Mouse (Mus musculus) MEL (cell line): ENCODE measurements around the gene Olfr1218. TPM values are rescaled to one million over a fixed set of nuclear protein-coding genes. Genes with fewer than 3 reads are reported as not detected.
"Not testable (repeated sequence)": the region's sequence is repeated elsewhere in the genome, so short reads cannot be mapped to it uniquely, and the experiment has no call there.

Source experiments
- DNase-seq: peaks from one replicate; pipeline ENCODE4 v3.0.0; 2011; ENCODE audit warnings: low read depth, low spot score
- H3K27ac ChIP-seq: 2 replicates; pipeline ENCODE4 v1.5.1; 2012; ENCODE audit warnings: low read depth, mild to moderate bottlenecking, control low read depth, low read length, moderate library complexity; ENCODE audit not compliant: control insufficient read depth
- H3K27me3 ChIP-seq, 2 experiments: fragments of 150-350 bp in 1 of 2; sonication (generic) in 1 of 2; 2 replicates each; pipeline ENCODE4 v1.6.1; 2012; ENCODE audit warnings: low read length in 2 of 2, mild to moderate bottlenecking in 2 of 2, improper control_type of control experiment in 1 of 2, moderate library complexity in 1 of 2; ENCODE audit not compliant: insufficient read depth in 2 of 2, control insufficient read depth in 1 of 2
- H3K36me3 ChIP-seq, 2 experiments: 2 replicates each; pipeline ENCODE4 v1.6.1; 2012 to 2014; ENCODE audit warnings: low read length in 2 of 2, improper control_type of control experiment in 1 of 2, inconsistent platforms in 1 of 2, mild to moderate bottlenecking in 1 of 2; ENCODE audit not compliant: insufficient read depth in 2 of 2, control insufficient read depth in 1 of 2
- H3K4me1 ChIP-seq, 2 experiments: fragments of 150-350 bp in 1 of 2; sonication (generic) in 1 of 2; 2 replicates each; pipeline ENCODE4 v1.6.1; 2012; ENCODE audit warnings: low read length in 2 of 2, improper control_type of control experiment in 1 of 2, mild to moderate bottlenecking in 1 of 2; ENCODE audit not compliant: insufficient read depth in 2 of 2, control insufficient read depth in 1 of 2
- H3K4me3 ChIP-seq, 2 experiments: fragments of 150-350 bp in 1 of 2; sonication (generic) in 1 of 2; 2 replicates each; pipeline ENCODE4 v1.5.1; 2012; ENCODE audit warnings: low read depth in 2 of 2, low read length in 2 of 2, mild to moderate bottlenecking in 2 of 2, moderate library complexity in 2 of 2, control low read depth in 1 of 2, improper control_type of control experiment in 1 of 2; ENCODE audit not compliant: control insufficient read depth in 1 of 2, insufficient read depth in 1 of 2
- H3K79me2 ChIP-seq: 2 replicates; pipeline ENCODE4 v1.6.1; 2012; ENCODE audit warnings: mild to moderate bottlenecking, low read length, moderate library complexity; ENCODE audit not compliant: control insufficient read depth, poor library complexity, insufficient read depth
- H3K9ac ChIP-seq: 2 replicates; pipeline ENCODE4 v1.6.1; 2012; ENCODE audit warnings: low read depth, mild to moderate bottlenecking, control low read depth, low read length, moderate library complexity; ENCODE audit not compliant: control insufficient read depth, poor library complexity, severe bottlenecking
- H3K9me3 ChIP-seq: fragments of 150-350 bp; sonication (generic); replicated peaks from 2 replicates; pipeline ENCODE4 v1.6.1; 2012; ENCODE audit warnings: mild to moderate bottlenecking, low read length, improper control_type of control experiment, moderate library complexity; ENCODE audit not compliant: insufficient read depth
- CTCF ChIP-seq, 3 experiments: IDR thresholded peaks in 2 of 3; conservative IDR thresholded peaks in 1 of 3; 2 replicates each; pipeline ENCODE4 v1.5.1; 2011 to 2012; ENCODE audit warnings: low read length in 3 of 3, low read depth in 2 of 3, mild to moderate bottlenecking in 2 of 3, improper control_type of control experiment in 1 of 3, inconsistent platforms in 1 of 3, mixed read lengths in 1 of 3, moderate library complexity in 1 of 3; ENCODE audit not compliant: control insufficient read depth in 1 of 3, insufficient read depth in 1 of 3, poor library complexity in 1 of 3, severe bottlenecking in 1 of 3
- ETS1 ChIP-seq: IDR thresholded peaks from 2 replicates; pipeline ENCODE4 v1.6.1; 2012; ENCODE audit warnings: low read depth, mild to moderate bottlenecking, inconsistent platforms, low read length, improper control_type of control experiment, moderate library complexity
- JUND ChIP-seq: IDR thresholded peaks from 2 replicates; pipeline ENCODE4 v1.6.1; 2011; ENCODE audit warnings: low read depth, mild to moderate bottlenecking, improper control_type of control experiment, low read length
- MEF2A ChIP-seq: IDR thresholded peaks from 2 replicates; pipeline ENCODE4 v1.6.1; 2014; ENCODE audit warnings: low read depth, mild to moderate bottlenecking, inconsistent platforms, low read length, improper control_type of control experiment; ENCODE audit not compliant: poor library complexity, insufficient replicate concordance, severe bottlenecking; ENCODE audit errors: extremely low read depth
- NRF1 ChIP-seq: IDR thresholded peaks from 2 replicates; pipeline ENCODE4 v1.6.1; 2014; ENCODE audit warnings: low read depth, mild to moderate bottlenecking, inconsistent platforms, low read length, improper control_type of control experiment, moderate library complexity; ENCODE audit not compliant: poor library complexity, insufficient read depth, severe bottlenecking
- POLR2AphosphoS2 ChIP-seq: IDR thresholded peaks from 2 replicates; pipeline ENCODE4 v1.6.1; 2011; ENCODE audit warnings: low read length, improper control_type of control experiment
- POLR2AphosphoS5 ChIP-seq: IDR thresholded peaks from 2 replicates; pipeline ENCODE4 v1.6.1; 2012; ENCODE audit warnings: low read depth, borderline replicate concordance, mild to moderate bottlenecking, inconsistent platforms, low read length, moderate library complexity, mixed read lengths
- TBP ChIP-seq: IDR thresholded peaks from 2 replicates; pipeline ENCODE4 v1.8.0; 2011; ENCODE audit warnings: low read depth, low read length, improper control_type of control experiment
- UBTF ChIP-seq: IDR thresholded peaks from 2 replicates; pipeline ENCODE4 v1.6.1; 2012; ENCODE audit warnings: low read depth, mild to moderate bottlenecking, inconsistent platforms, low read length, improper control_type of control experiment, moderate library complexity, borderline replicate concordance; ENCODE audit not compliant: insufficient read depth
- polyA plus RNA-seq, 2 experiments: library from polyadenylated mRNA; stranded (reverse) in 1 of 2; unstranded in 1 of 2; fragments of >175 nt in 1 of 2; fragments of >200 nt in 1 of 2; gene quantifications; 2 replicates each; pipeline versions ENCODE4 v1.2.1 to v1.2.4; 2012; ENCODE audit warnings: low replicate concordance in 2 of 2, low read depth in 1 of 2; ENCODE audit not compliant: insufficient read length in 2 of 2, insufficient read depth in 1 of 2, missing spikeins in 1 of 2
- total RNA-seq: library from RNA; depleted of rRNA; stranded (reverse); fragments of 300-350 nt; gene quantifications from 2 replicates; pipeline ENCODE4 v1.2.3, GENCODE M21; 2012

Olfr1218 gene
- total and polyA plus RNA-seq, 3 experiments = not detected

DNA sequence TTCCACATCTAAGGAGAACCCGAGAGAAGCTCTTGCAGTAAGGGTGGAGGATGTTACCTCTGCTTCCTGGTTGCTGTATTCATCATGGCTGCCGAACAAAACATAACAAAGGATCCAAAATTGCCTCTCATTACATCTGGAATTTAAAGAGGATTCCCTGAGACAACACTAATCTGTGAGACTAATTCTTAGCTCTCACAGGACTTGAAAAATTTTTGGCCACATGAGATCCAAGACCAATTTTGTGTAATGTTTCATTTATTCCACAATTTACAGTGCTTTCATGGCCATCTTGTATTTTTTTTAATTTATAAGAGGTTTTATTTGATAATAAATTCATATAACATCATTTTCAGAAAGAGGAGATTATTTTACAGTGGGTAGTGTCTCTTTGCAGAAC lies 29.0 kb downstream of the Olfr1218 start, which contains the start of gene Olfr1217:
Olfr1217 (minus strand) TSS at position 101 of the 400 bp plus-strand sequence.
- Histone ChIP-seq H3K9ac (no peak within 1 kb of the TSS), H3K27me3 (no peaks in the 10 kb centered on the region), H3K79me2 (no peaks in the 10 kb centered on the region), H3K9me3 (no peaks in the 10 kb centered on the region), H3K4me3 (no peak within 1 kb of the TSS), H3K4me1 (no peaks in the 10 kb centered on the region), H3K36me3 (no peaks in the 10 kb centered on the region), H3K27ac (no peak within 1 kb of the TSS)
- DNase-seq = no peak
- TF ChIP-seq MEF2A = no peak

DNA sequence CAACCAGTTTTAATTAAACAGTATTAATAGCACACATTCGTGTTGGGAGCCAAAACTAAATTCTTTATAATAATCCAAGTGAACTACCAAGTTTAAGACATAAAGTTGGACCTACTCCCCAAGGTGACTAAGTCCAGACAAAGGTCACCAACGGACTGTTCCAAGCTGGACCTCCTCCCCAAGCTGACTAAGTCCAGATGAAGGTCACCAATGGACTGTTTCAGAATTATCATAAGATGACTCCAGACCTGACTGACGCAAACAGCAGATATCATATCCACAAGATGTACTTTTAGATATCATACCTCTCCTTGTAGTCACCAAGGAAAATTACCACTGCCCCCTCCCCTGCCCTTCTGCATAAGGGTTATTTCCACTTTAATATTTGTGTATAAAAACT lies 39.6 kb downstream of the Olfr1218 start:
- H3K36me3 ChIP-seq, H3K27me3 ChIP-seq, H3K4me3 ChIP-seq, H3K79me2 ChIP-seq, DNase-seq, H3K9me3 ChIP-seq, H3K27ac ChIP-seq, H3K9ac ChIP-seq, H3K4me1 ChIP-seq: not testable (repeated sequence)

DNA sequence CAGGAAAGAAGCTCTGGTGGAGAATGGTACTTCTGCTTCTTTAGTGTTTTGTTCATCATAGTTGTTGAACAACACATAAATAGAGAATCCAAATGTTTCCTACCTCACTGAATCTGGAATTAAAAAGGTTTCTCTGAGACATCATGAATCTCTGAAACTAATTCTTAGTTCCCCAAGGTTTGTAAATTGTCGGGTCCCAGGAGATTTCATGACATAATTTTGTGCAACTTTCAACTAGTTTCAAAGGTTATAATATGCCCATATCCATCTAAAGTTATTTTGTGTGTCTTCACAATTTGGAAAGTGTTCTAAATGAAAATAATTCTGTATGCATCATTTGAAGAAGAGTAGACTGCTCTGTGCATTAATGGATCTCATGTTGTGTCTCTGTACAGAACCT lies 42.7 kb downstream of the Olfr1218 start, which contains the start of gene Olfr1216:
Olfr1216 (minus strand) TSS at position 101 of the 400 bp plus-strand sequence.
- Histone ChIP-seq H3K36me3 (no peaks in the 10 kb centered on the region), H3K79me2 (no peaks in the 10 kb centered on the region), H3K4me1 (no peaks in the 10 kb centered on the region), H3K27ac (no peak within 1 kb of the TSS), H3K4me3 (no peak within 1 kb of the TSS), H3K9ac (no peak within 1 kb of the TSS), H3K9me3 (no peaks in the 10 kb centered on the region), H3K27me3 (no peaks in the 10 kb centered on the region)
- TF ChIP-seq UBTF = no peak
- TF ChIP-seq JUND = no peak
- no peak for TF ChIP-seq POLR2AphosphoS5
- TF ChIP-seq ETS1 = no peak
- no peak for TF ChIP-seq TBP
- no peak for TF ChIP-seq POLR2AphosphoS2
- TF ChIP-seq NRF1 = no peak
- TF ChIP-seq CTCF (IDR thresholded peaks at IDR 0.05 in 2 of 3, conservative IDR thresholded peaks at IDR 0.05 in 1 of 3; ENCODE audit: control insufficient read depth in 1 of 3, insufficient read depth in 1 of 3, low read depth in 2 of 3, low read length in 3 of 3, poor library complexity in 1 of 3, severe bottlenecking in 1 of 3) = no peak
- DNase-seq = no peak
